Mouse (Mus musculus): ENCODE data around the gene Gm44503. TPM values are rescaled to one million over a fixed set of nuclear protein-coding genes. Genes with fewer than 3 reads are reported as not detected.

Gm44503 gene
- total RNA-seq (2021), result not detected
- long read RNA-seq, experiment 1, partial matches to known transcripts, result 0 of 1 reads
- long read RNA-seq, experiment 1, other reads (novel, unspliced or antisense), result 1 of 1 reads
- long read RNA-seq, experiment 2, result 0 reads

GRCm38 (mm10) chr9:72958521-72959450, at the start of gene Gm44503, which contains the start of gene Dyx1c1:
Gene Gm44503, plus strand, starts transcription at chr9:72958852.
Gene Dyx1c1, plus strand, starts transcription at chr9:72958785.
- peak; percentile 35 to 69 for DNase-seq (ENCODE audit: low spot score in 2 of 2)

DNA sequence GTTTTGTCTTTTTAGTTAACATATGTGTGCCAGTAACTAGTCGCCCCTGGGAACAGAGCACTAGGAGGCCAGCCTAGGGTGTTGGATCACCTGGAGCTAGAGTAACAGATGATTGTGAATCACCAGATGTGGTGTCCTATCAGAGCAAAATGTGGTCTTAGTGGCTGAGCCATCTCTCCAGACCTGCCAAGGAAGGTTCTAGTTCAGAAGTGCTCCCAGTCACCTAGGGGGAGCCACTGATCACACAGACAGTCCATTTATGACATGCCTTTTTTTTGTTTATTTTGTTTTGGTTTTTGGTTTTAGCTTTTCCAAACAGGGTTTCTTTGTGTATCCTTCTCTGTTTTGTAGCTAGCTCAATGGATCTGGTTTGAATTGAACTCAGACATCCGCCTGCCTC, 47.3 kb upstream of the Gm44503 start:
- no peak for DNase-seq (ENCODE audit: low spot score in 2 of 2)

- DNase-seq (ENCODE audit: low spot score in 2 of 2), result no peak
These were observed 45.1 kb upstream of the Gm44503 start for GRCm38 (mm10) chr9:72913551-72913950.

GRCm38 (mm10) chr9:72915728-72916127, 42.9 kb upstream of the Gm44503 start:
- DNase-seq (ENCODE audit: low spot score in 2 of 2), result no peak

DNA sequence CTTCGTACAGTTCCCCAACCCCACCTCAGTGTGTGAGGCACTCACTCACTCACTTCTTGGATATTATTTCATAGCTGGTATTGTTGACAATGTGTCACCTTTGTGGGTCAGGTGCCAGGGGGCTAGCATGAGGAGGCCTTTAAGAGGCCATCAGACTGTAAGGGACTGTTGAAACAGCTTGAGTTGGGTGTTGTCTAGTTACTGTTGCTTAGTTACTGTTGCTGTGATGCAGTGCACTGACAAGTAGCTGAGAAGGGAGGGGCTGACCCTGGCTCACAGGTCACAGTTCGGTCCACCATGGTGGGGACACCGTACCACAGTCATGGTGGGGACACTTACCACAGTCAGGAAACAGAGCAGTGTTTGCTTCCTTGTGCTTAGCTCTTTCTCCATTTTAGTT, 35.6 kb upstream of the Gm44503 start:
- DNase-seq (ENCODE audit: low spot score in 2 of 2), result no peak

GRCm38 (mm10) chr9:72925021-72925934, 33.4 kb upstream of the Gm44503 start, which contains the start of gene Pygo1:
Gene Pygo1, plus strand, starts transcription at chr9:72925645.
- peak; percentile 46 to 66 for DNase-seq (ENCODE audit: low spot score in 2 of 2)

DNA sequence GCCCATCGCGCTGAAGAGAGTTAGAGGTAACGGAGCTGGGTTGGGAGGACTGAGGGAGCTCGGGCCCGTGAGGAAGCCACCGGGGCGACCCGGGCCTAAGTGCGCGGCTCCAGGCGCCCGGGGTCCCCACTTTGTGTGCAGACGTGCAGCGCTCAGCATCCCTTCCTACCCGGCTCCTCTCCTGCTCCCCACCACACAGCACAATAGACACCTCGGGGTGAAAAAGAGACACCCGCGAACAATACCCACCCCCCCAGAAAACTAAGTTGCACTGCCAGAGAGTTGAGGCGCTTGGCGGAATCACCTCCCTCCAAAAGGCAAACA, 32.8 kb upstream of the Gm44503 start:
- no peak for DNase-seq (ENCODE audit: low spot score in 2 of 2)

- no peak for DNase-seq (ENCODE audit: low spot score in 2 of 2)
These were observed 27.4 kb upstream of the Gm44503 start for GRCm38 (mm10) chr9:72931166-72931790.

DNA sequence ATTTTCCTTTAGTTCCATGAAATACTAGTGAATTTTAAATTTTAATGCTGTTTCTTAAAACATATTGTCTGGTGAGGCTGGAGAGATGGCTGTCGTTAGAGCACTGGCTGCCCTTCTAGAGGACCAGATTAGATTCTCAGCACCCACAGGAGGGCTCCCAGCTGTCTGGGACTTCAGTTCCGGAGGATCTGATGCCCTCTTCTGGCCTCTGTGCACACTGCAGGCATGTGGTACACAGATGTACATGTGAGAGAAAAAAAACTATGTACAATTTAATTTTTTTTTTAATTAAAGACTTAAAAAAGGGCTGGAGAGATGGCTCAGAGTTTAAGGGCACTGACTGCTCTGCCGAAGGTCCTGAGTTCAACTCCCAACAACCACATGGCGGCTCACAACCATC, 23.3 kb upstream of the Gm44503 start:
- DNase-seq (ENCODE audit: low spot score in 2 of 2), result no peak

DNA sequence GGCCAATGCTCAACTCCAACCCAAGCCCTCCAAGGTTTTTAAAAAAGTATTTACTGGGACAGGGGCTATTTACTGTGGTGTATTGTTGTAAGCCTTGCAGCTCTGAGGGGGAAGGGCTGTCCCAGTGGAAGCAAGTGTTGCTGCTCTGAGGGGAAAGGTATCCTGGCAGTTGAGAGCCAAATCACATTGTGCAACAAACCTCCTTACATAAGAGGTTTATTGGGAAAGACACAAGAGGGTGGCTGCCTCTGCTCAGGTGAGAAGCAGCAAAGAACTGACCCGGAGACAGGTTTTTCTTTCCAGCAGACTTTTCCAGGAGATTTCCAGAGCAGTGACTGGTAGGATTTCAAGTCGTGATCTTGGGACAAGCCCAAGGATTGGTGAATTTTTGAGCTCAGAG, 22.4 kb upstream of the Gm44503 start:
- no peak for DNase-seq (ENCODE audit: low spot score in 2 of 2)

- DNase-seq (ENCODE audit: low spot score in 2 of 2), result no peak
These were observed 15.2 kb upstream of the Gm44503 start for GRCm38 (mm10) chr9:72943424-72943823.

DNA sequence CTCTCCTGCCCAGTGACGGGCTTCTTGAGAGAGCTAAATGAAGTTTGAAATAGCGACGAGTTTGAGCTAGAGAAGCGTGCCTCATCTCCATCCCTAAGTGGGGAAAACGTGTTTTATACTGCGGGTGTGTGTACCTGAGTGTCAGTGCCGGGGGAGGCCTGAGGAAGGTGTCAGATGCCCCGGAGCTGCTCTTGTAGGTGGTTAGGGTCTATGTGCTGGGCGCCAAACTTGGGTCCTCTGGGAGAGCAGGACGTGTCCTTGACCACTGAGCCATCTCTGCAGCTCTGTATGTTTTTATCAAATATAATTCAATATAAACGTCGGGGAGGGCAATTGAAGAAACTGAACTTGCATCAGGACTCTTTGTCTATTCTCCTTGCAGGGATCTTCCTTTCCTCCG, 14.4 kb upstream of the Gm44503 start:
- DNase-seq (ENCODE audit: low spot score in 2 of 2), result no peak

- no peak for DNase-seq (ENCODE audit: low spot score in 2 of 2)
These were observed 11.6 kb upstream of the Gm44503 start for GRCm38 (mm10) chr9:72947010-72947409.

DNA sequence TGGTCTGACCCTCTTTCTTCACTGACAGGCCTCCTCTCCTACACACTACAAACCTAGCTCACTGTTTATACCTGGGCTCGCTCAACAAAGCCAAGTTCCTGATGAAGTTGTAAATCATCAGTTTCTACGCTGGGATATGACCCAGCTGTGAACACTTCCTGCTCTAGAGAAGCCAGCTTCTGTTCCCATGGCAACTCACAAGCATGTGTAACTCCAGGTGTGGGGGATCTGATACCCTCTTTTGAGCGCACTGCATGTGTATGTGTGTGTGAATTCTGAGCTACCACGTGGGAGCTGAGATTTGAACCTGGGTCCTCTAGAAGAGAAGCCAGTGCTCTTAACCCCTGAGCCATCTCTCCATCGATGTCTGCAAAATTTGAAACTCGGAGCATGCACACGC, 9.1 kb upstream of the Gm44503 start:
- DNase-seq (ENCODE audit: low spot score in 2 of 2), result no peak

- DNase-seq (ENCODE audit: low spot score in 2 of 2), result no peak
These were observed 3.9 kb upstream of the Gm44503 start for GRCm38 (mm10) chr9:72954746-72955145.

GRCm38 (mm10) chr9:72955546-72955945, 3.1 kb upstream of the Gm44503 start:
- DNase-seq (ENCODE audit: low spot score in 2 of 2), result no peak

DNA sequence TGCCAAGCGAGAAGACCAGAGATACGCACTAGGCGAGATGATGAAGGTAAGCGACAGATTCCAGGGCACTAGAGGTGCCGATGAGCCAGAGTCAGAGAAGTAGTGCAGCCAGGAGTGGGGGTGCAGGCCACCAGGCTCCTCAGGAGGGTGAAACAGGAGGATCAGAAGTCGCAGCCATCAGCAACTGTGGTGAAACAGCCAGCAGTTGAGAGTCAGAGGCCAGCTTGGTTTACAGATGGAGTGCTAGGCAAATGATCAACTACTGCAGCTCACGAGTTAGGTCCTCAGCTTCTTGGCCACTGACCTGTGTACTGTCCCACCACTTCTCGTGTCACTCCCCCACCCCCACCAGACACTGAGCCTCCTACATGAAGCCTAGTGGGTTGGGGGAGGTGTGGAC, 2.7 kb downstream of the Gm44503 start:
- no peak for DNase-seq (ENCODE audit: low spot score in 2 of 2)

- DNase-seq (ENCODE audit: low spot score in 2 of 2), result no peak
These were observed 3.3 kb downstream of the Gm44503 start for GRCm38 (mm10) chr9:72961959-72962358.

- no peak for DNase-seq (ENCODE audit: low spot score in 2 of 2)
These were observed 9.9 kb downstream of the Gm44503 start for GRCm38 (mm10) chr9:72968349-72969061.

GRCm38 (mm10) chr9:72969874-72970273, 11.2 kb downstream of the Gm44503 start:
- DNase-seq (ENCODE audit: low spot score in 2 of 2), result no peak

GRCm38 (mm10) chr9:72972435-72972834, 13.8 kb downstream of the Gm44503 start:
- no peak for DNase-seq (ENCODE audit: low spot score in 2 of 2)

Measured in gastrocnemius, postnatal 4 days (tissue).